Comparison of ENCODE assay signal across 10 mouse cellular contexts in the genomic region with DNA sequence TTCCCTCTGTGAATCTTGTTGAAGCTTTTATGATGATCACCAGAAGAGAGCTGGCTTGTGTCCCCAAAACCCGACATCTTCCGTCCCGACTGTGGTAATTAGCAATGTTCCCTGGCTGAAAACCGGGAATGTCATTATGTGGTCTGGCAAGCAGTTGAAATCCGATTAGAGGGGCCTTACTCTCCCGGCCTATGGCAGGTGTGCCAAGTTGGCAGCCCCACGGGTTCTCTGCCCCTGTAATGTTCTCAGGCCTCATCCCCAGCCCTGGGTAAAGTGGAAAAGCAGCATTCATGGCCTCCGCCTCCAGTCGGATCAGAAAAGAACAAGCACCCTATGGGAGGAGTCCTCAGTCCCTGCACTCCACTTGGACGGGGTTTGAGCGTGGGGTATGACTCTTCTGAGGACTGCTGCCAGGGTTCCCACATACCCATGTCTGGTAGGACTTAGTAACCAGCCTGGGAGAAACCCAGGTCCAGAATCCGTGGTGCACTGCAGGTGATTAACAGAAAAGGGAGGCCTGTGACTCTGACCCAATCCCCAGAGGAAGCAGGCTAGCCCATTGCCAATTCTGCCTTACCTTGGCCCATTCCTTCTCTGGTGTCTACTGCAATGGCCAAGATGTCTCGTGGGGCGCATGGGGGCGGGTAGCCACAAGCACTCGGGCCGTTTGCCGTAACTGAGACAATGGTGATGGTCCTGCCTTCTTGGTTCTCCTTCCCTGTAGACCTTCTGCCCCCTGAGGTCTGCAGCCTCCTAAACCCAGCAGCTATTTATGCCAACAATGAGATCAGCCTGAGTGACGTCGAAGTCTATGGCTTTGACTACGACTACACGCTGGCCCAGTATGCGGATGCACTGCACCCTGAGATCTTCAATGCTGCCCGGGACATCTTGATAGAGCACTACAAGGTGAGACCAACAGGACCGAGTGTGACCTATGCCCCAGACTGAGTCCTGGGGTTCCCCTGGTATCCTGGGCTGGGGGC. TPM values are rescaled to one million over a fixed set of nuclear protein-coding genes. Genes with fewer than 3 reads are reported as not detected.
A peak's percentile ranks its signal among the peaks of the same experiment; 100 is the strongest.
DNase-seq lines count a peak whose midpoint lies in the region; ATAC-seq and TF ChIP-seq lines count a peak whose summit lies in the region.
"Had no signal": no experiment of that assay in that cellular context is flagged by ENCODE, and none has a peak within 500 bp of the region (broad histone marks: within the 10 kb centered on the region; RNA-seq: fewer than 3 reads in every experiment).

No protein-coding gene starts in this region.

- peak overlapping the region; percentile 50; the same call in 1 of the 2 replicates for H3K27ac ChIP-seq in heart, postnatal 0 days (ENCODE audit: low read depth)
- peak overlapping the region; percentile 86 for H3K27ac ChIP-seq in lung, postnatal 0 days (ENCODE audit: low read length)
- H3K27ac ChIP-seq in liver, postnatal 0 days (ENCODE audit: low read depth) = no peak overlapping the region

- no peaks in the 10 kb centered on the region for H3K27me3 ChIP-seq in heart, postnatal 0 days (ENCODE audit: control insufficient read depth, insufficient read depth, low read length)
- H3K27me3 ChIP-seq in lung, postnatal 0 days (replicated peaks; ENCODE audit: insufficient read depth, low read length) = no peaks in the 10 kb centered on the region
- no peaks in the 10 kb centered on the region for H3K27me3 ChIP-seq in liver, postnatal 0 days (ENCODE audit: insufficient read depth, low read length)

- no peak for ATAC-seq in heart, postnatal 0 days (ENCODE audit: insufficient read depth, low read depth)
- ATAC-seq in lung, postnatal 0 days = no peak
- ATAC-seq in liver, postnatal 0 days = no peak

- H3K4me2 ChIP-seq in heart, postnatal 0 days (ENCODE audit: low read depth, low read length) = 0 out of 2 replicates have a peak overlapping the region, but pooled peaks have one; percentile 2
- H3K4me2 ChIP-seq in lung, postnatal 0 days (replicated peaks; ENCODE audit: low read depth, low read length) = peak overlapping the region; percentile 97
- no peak overlapping the region for H3K4me2 ChIP-seq in liver, postnatal 0 days (ENCODE audit: low read depth, low read length)

- H3K9ac ChIP-seq in heart, postnatal 0 days (replicated peaks; ENCODE audit: low read depth, low read length) = 0 out of 2 replicates have a peak overlapping the region, but pooled peaks have one; percentile 26
- H3K9ac ChIP-seq in lung, postnatal 0 days (replicated peaks; ENCODE audit: low read depth) = no peak overlapping the region
- no peak overlapping the region for H3K9ac ChIP-seq in liver, postnatal 0 days (replicated peaks)

- no peak for DNase-seq in heart, postnatal 0 days (ENCODE audit: low spot score)
- no peak for DNase-seq in heart, adult 9 months (ENCODE audit: low spot score in 2 of 2)
- peak; percentile 50 for DNase-seq in lung, postnatal 0 days (ENCODE audit: low spot score)
- no peak for DNase-seq in lung, postnatal 14 days
- peak; percentile 20 for DNase-seq in fibroblast of lung, adult 2 months (ENCODE audit: low read depth)
- peak; percentile 14 for DNase-seq in liver, postnatal 0 days
- no peak for DNase-seq in adrenal gland, adult 8-10 months
- no peak for DNase-seq in B cell, adult 2 months
- DNase-seq: layer of hippocampus, adult 9-11 months; thymus, adult 2 months had no signal

- no peak overlapping the region for H3K4me3 ChIP-seq in heart, postnatal 0 days (ENCODE audit: low read depth, low read length)
- no peak overlapping the region for H3K4me3 ChIP-seq in lung, postnatal 0 days (ENCODE audit: low read depth, low read length)
- H3K4me3 ChIP-seq in liver, postnatal 0 days (ENCODE audit: low read depth, low read length) = no peak overlapping the region

- TF ChIP-seq EP300 in heart, postnatal 0 days (IDR thresholded peaks at IDR 0.05; ENCODE audit: low read depth) = no peak
- TF ChIP-seq EP300 in lung, postnatal 0 days (IDR thresholded peaks at IDR 0.05) = no peak
- TF ChIP-seq EP300 in liver, postnatal 0 days (IDR thresholded peaks at IDR 0.05; ENCODE audit: low read depth) = no peak

- TF ChIP-seq CTCF in heart, postnatal 0 days (IDR thresholded peaks at IDR 0.05; ENCODE audit: low read depth) = no peak
- TF ChIP-seq CTCF in lung, postnatal 0 days (IDR thresholded peaks at IDR 0.05) = no peak
- TF ChIP-seq CTCF in liver, postnatal 0 days (IDR thresholded peaks at IDR 0.05; ENCODE audit: low read depth) = no peak

- H3K4me1 ChIP-seq in heart, postnatal 0 days (ENCODE audit: control insufficient read depth, insufficient read depth) = peaks cover 33% of the 10 kb centered on the region
- H3K4me1 ChIP-seq in lung, postnatal 0 days (ENCODE audit: insufficient read depth, low read depth, low read length) = peaks cover 18% of the 10 kb centered on the region; the same call in 1 of the 2 replicates
- H3K4me1 ChIP-seq in liver, postnatal 0 days (ENCODE audit: insufficient read depth) = peaks cover 34% of the 10 kb centered on the region

- WGBS in heart, postnatal 0 days = 65% methylated on average over 25 of the region's 25 CpGs
- 71% methylated on average over 25 of the region's 25 CpGs for WGBS in lung, postnatal 0 days
- WGBS in liver, postnatal 0 days (ENCODE audit: insufficient replicate concordance) = 82% methylated on average over 25 of the region's 25 CpGs

- no peaks in the 10 kb centered on the region for H3K9me3 ChIP-seq in heart, postnatal 0 days (replicated peaks; ENCODE audit: control insufficient read depth, low read length)
- no peaks in the 10 kb centered on the region for H3K9me3 ChIP-seq in lung, postnatal 0 days (ENCODE audit: low read length)
- H3K9me3 ChIP-seq in liver, postnatal 0 days (ENCODE audit: low read length) = no peaks in the 10 kb centered on the region

- H3K36me3 ChIP-seq in heart, postnatal 0 days (replicated peaks; ENCODE audit: control insufficient read depth, insufficient read depth, low read length) = peaks cover 42% of the 10 kb centered on the region
- H3K36me3 ChIP-seq in lung, postnatal 0 days (ENCODE audit: insufficient read depth, low read length) = 0 out of 2 replicates have a peak, but pooled peaks cover 17% of the 10 kb centered on the region
- peaks cover 34% of the 10 kb centered on the region for H3K36me3 ChIP-seq in liver, postnatal 0 days (replicated peaks; ENCODE audit: insufficient read depth, low read length)

RNA-seq across cellular contexts. Expression of a gene that starts 3.5 kb away (rescaled TPM):
- 212 and 269 TPM in 2 replicates for total RNA-seq in heart, postnatal 0 days (2014; rRNA removed; ENCODE audit: low replicate concordance)
- 146 and 158 TPM in 2 replicates for polyA plus RNA-seq in heart, postnatal 0 days (2015; fragmentation: Nextera tagmentation; extraction: Ambion mirVana)
- polyA plus RNA-seq in lung, postnatal 0 days (2015; fragmentation: Nextera tagmentation; extraction: Ambion mirVana) = 148 and 162 TPM in 2 replicates
- polyA plus RNA-seq in liver, postnatal 0 days (2015; fragmentation: Nextera tagmentation; extraction: Ambion mirVana) = 45.3 and 48.5 TPM in 2 replicates
- 10 to 100 TPM; 25.6 to 41.4 (median 36.6) TPM for total RNA-seq in adrenal gland, adult 8-10 months (2022)

RNA-seq across cellular contexts. Expression of a gene that starts 5.6 kb away (rescaled TPM):
- total RNA-seq in heart, postnatal 0 days (2014; rRNA removed; ENCODE audit: low replicate concordance) = 12.7 and 28.8 TPM in 2 replicates
- 194 and 207 TPM in 2 replicates for polyA plus RNA-seq in heart, postnatal 0 days (2015; fragmentation: Nextera tagmentation; extraction: Ambion mirVana)
- 109 and 118 TPM in 2 replicates for polyA plus RNA-seq in lung, postnatal 0 days (2015; fragmentation: Nextera tagmentation; extraction: Ambion mirVana)
- 76.1 and 79.2 TPM in 2 replicates for polyA plus RNA-seq in liver, postnatal 0 days (2015; fragmentation: Nextera tagmentation; extraction: Ambion mirVana)
- total RNA-seq in adrenal gland, adult 8-10 months (2022) = 100 to 1,000 TPM in 1 of 4 experiments, 10 to 100 TPM in 3; 67.6 to 109 (median 75.0) TPM

RNA-seq across cellular contexts. Expression of a gene that starts 34.1 kb away (rescaled TPM):
- total RNA-seq in heart, postnatal 0 days (2014; rRNA removed; ENCODE audit: low replicate concordance) = 75.3 and 90.4 TPM in 2 replicates
- polyA plus RNA-seq in heart, postnatal 0 days (2015; fragmentation: Nextera tagmentation; extraction: Ambion mirVana) = 24.0 and 25.4 TPM in 2 replicates
- 32.4 and 34.2 TPM in 2 replicates for polyA plus RNA-seq in lung, postnatal 0 days (2015; fragmentation: Nextera tagmentation; extraction: Ambion mirVana)
- polyA plus RNA-seq in liver, postnatal 0 days (2015; fragmentation: Nextera tagmentation; extraction: Ambion mirVana) = 34.7 and 42.5 TPM in 2 replicates
- 100 to 1,000 TPM in 2 of 4 experiments, 10 to 100 TPM in 2; 75.8 to 142 (median 116) TPM for total RNA-seq in adrenal gland, adult 8-10 months (2022)

Comparison
In these comparisons a context has a peak if more than half of its experiments do, and no peak if none do; other contexts are left out.
1. DNase-seq: peak in lung, postnatal 0 days (single experiment), fibroblast of lung, adult 2 months (single experiment) and liver, postnatal 0 days (single experiment); none in heart, postnatal 0 days (single experiment), heart, adult 9 months (0 of 2), lung, postnatal 14 days (single experiment), adrenal gland, adult 8-10 months (single experiment) and B cell, adult 2 months (0 of 2).